Mouse (Mus musculus): Measurements from ENCODE around the gene Ubxn10.

Ubxn10 gene

GRCm38 (mm10) chr4:138700184-138700982 lies 36.6 kb downstream of the Ubxn10 start:
- DNase-seq, result peak; percentile 70

DNA sequence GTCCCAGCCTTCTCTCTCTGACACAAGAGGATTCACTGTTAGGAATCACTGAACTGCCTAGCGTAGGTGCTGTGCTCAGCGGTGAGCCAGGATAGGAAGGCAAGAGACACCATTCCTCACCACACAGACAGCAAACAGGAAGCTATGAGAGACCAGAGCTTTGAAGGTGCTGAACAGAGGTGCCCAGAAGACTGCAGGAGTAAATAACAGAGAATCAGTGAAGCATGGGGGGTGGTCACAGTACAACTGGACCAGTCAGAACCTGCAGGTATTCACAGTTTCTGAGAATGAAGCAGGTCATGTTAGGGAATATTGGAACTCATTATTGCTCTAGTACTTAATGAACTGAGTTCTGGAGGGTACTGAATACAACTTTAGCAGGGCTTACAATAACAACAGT lies 38.7 kb downstream of the Ubxn10 start:
- no peak for DNase-seq

DNA sequence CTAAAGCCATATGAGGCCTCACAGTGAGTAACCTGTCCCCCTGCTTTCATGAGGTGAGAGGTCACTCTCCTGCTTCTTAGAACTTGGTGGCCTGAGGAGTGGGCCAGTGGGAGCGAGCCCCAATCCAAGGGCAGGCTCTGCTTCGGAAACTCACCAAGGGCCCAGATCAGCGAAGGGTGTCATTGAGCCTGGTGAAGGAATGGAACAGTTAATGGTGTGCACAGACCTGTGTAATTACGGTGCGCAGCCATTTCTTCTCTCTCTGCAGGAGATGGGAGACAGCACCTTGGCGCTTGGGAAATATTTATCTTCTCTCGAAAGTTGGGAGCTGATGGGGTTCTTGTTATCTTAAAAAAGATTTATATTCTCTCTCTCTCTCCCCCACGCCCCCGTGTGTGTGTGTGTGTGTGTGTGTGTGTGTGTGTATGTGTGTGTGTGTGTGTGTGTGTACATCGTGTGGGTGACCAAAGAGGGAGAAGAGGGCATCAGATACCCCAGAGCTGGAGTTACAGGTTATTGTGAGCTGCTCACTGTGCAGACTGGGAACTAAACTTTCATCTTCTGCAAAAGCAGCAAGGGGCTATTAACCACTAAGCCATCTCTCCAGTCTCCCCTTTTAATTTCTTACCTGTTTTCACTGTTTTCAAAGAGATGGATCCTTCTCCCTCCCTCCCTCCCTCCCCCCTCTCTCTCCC lies 39.7 kb downstream of the Ubxn10 start:
- DNase-seq, result no peak

- DNase-seq, result no peak
These were observed 40.2 kb downstream of the Ubxn10 start for GRCm38 (mm10) chr4:138696720-138697119.

- DNase-seq, result no peak
These were observed 43.8 kb downstream of the Ubxn10 start for GRCm38 (mm10) chr4:138693043-138693692.

DNA sequence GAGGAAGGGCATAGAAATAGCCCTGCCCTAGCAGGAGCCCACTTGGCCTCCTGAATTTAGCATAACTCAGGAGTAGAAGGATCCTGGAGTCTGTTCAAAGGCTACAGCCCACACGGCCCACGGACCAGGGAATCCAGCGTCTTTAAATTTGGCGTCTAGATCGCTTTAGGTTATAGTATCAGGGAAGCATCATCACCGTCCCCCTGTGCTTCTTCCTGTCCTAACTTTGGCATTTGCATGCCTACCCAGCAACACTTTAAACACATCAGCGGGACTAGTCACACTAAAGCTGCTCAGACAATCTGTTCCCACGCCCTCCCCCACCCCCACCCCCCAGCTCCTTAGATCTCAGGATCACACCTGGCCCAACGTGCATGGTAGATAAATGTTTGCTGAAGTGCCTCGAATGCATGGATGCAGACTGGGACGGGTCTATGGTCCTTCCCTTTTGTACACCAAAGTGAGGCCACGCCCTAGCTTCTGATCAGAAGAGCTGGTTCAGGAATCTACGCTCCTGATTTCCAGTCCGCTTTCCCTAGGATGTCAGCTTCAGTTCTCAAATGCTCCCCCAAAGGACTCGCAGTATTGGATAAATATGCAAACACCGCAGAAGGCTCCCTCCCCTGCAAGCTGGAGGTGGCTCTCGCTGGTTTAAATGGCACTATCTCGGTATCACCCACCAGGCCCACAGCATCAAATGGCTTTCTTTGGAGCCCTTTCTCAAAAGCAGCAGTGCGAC lies 45.4 kb downstream of the Ubxn10 start:
- DNase-seq, result no peak

- DNase-seq, result no peak
These were observed 46.4 kb downstream of the Ubxn10 start for GRCm38 (mm10) chr4:138690561-138690960.

GRCm38 (mm10) chr4:138689094-138689512 lies 47.9 kb downstream of the Ubxn10 start:
- DNase-seq, result no peak

- no peak for DNase-seq
These were observed 51.2 kb downstream of the Ubxn10 start for GRCm38 (mm10) chr4:138685813-138686212.

- DNase-seq, result no peak
These were observed 54.2 kb downstream of the Ubxn10 start for GRCm38 (mm10) chr4:138682760-138683159.

- DNase-seq, result no peak
These were observed 56.8 kb downstream of the Ubxn10 start for GRCm38 (mm10) chr4:138680124-138680523.

GRCm38 (mm10) chr4:138677579-138677978 lies 59.4 kb downstream of the Ubxn10 start:
- peak; percentile 63 for DNase-seq

DNA sequence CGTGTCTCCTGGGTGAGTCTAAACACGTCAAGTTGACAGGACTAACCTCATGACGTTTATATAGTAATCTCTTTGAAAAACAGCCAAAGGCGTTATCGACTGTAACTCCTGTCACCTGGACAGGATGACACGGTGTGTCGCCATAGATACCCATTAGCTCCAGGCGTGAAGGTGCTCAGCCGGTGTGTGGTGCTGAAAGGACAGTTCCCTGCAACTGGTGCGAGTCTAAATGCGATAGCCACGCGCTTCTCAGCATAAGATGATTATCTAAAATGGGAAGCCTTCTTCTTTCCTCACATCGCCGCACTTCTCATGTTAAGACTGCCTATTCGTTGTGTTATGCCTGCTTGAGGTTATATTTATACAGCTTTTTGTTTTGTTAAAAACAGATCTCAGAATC lies 60.5 kb downstream of the Ubxn10 start:
- no peak for DNase-seq

DNA sequence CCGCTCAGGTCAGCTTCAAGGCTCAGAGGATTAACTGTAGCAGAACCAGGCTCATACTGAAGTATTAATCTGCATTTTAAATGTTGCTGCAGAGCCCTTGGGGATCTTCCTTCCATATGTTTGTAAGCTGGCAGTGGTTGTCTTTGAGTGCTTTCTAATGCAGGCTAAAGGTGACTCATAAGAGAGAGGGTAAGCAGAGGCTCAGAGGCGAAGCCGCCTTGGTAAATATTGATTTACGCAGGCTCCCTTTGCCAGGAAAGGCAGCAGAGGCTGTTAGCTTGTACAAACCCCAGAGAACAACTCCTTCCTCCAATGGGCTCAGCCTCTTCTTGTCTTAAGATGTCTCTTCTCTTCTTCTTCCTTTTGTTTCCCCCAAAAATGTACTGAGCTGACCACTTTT lies 64.8 kb downstream of the Ubxn10 start:
- DNase-seq, result no peak

DNA sequence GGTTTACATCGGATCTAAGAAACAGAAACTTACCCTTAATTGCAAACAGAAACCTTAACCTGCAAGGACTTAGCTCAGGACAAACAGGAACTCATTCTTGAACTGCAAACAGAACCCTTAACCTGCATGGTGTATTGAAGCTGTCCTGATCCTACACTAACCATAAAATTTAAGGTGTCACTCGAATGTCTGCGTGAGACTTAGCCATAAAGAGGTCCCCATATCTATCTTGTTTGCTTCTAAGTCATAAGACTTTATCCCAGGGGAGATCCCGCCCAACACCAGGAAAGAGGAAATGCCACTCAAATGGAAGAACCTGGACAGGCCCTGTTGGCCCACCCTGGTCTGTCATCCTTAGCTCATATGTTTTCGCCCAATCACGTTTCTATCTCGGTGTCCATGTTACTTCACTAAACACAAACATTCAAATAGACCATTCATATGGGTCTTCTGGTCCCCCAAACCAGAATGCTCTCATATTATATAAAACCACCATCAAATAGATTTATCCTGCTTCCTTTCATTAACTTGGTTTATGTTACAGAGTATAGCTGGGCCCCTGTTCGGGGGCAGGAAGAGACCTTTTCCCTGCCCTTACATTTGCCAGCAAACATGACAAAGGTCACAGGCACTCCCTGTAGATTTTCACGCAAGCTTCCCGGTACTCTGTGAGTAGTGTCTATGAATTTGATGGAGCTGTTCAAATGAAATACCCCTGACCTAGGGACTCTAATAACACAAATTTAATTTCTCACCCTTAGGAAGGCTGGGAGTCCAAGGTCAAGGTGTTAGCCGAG lies 66.7 kb downstream of the Ubxn10 start:
- no peak for DNase-seq

- DNase-seq, result no peak
These were observed 70.4 kb downstream of the Ubxn10 start for GRCm38 (mm10) chr4:138666521-138666920.

DNA sequence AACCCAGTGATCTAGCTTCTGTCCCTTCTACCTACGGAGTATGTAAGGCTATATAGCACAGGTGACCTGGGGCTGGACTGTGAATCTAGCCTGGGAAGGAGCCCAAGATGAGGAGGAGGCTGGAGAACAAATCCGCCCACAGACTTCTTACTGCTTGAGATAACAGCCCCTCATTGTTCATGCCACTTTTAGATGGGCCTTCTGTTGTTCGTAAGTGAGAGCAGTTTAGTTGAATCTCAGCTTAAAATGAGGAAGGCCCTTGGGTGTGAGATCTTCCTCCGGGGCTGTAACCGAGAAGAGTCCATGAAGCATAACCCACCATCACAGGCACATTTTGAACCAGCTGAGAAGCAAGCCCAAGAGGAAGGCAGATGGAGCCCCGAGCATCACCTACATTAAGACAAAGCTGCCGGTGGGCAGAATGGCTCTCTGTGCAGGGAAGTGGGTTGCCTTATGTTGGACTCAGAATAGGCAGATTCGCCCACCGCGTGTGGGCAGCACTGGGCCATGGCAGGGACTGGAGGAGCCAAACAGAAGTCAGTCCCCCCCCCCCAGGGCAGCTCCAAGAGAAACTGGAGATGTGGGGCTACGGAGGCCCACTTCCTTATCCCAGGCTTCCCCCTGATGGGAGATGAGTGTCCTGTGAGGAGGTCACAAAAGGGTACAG lies 76.9 kb downstream of the Ubxn10 start:
- no peak for DNase-seq

Measured in cerebellum, adult 9-11 months (tissue).